Mouse (Mus musculus) heart, embryonic 14.5 days (tissue): Measurements from ENCODE around the gene Ncr1. TPM values are rescaled to one million over a fixed set of nuclear protein-coding genes. Genes with fewer than 3 reads are reported as not detected.
"Not testable (repeated sequence)": the region's sequence is repeated elsewhere in the genome, so short reads cannot be mapped to it uniquely, and the experiment has no call there.

Experiments
- ATAC-seq: fragments of 200-750 bp; cut with Nextera tagmentation; 2 replicates; pipeline ENCODE4 v1.8.0; 2017; ENCODE audit warnings: low read depth, moderate TSS enrichment; ENCODE audit not compliant: insufficient number of reproducible peaks, insufficient read depth, low FRiP score
- H3K27ac ChIP-seq, 2 experiments: fragments of 200-500 bp in 1 of 2; fragments of 300-500 bp in 1 of 2; sonication (generic) in 1 of 2; replicated peaks in 1 of 2; 2 replicates each; pipeline ENCODE4 v1.5.1; 2012 to 2014; ENCODE audit warnings: low read depth in 2 of 2, low read length in 2 of 2, control low read depth in 1 of 2, mild to moderate bottlenecking in 1 of 2, mixed read lengths in 1 of 2; ENCODE audit not compliant: control insufficient read depth in 1 of 2, insufficient read depth in 1 of 2
- H3K27me3 ChIP-seq: fragments of 300-500 bp; sonication (generic); 2 replicates; pipeline ENCODE4 v1.6.1; 2014; ENCODE audit warnings: mild to moderate bottlenecking, low read length, control low read depth; ENCODE audit not compliant: control insufficient read depth, insufficient read depth
- H3K36me3 ChIP-seq: fragments of 300-500 bp; sonication (generic); 2 replicates; pipeline ENCODE4 v1.6.1; 2014; ENCODE audit warnings: mild to moderate bottlenecking, control low read depth, low read length, mixed read lengths; ENCODE audit not compliant: control insufficient read depth, insufficient read depth
- H3K4me1 ChIP-seq, 2 experiments: fragments of 200-500 bp in 1 of 2; fragments of 300-500 bp in 1 of 2; sonication (generic) in 1 of 2; 2 replicates each; pipeline ENCODE4 v1.6.1; 2012 to 2014; ENCODE audit warnings: low read length in 2 of 2, control low read depth in 1 of 2, mixed read lengths in 1 of 2; ENCODE audit not compliant: control insufficient read depth in 2 of 2, insufficient read depth in 2 of 2
- H3K4me2 ChIP-seq: fragments of 300-500 bp; sonication (generic); 2 replicates; pipeline ENCODE4 v1.6.1; 2014; ENCODE audit warnings: mild to moderate bottlenecking, low read length
- H3K4me3 ChIP-seq, 2 experiments: fragments of 200-500 bp in 1 of 2; fragments of 300-500 bp in 1 of 2; sonication (generic) in 1 of 2; 2 replicates each; pipeline ENCODE4 v1.5.1; 2012 to 2014; ENCODE audit warnings: low read length in 2 of 2, mild to moderate bottlenecking in 2 of 2, control low read depth in 1 of 2, low read depth in 1 of 2, moderate library complexity in 1 of 2; ENCODE audit not compliant: control insufficient read depth in 1 of 2, insufficient read depth in 1 of 2
- H3K9ac ChIP-seq: fragments of 300-500 bp; sonication (generic); 2 replicates; pipeline ENCODE4 v1.6.1; 2014; ENCODE audit warnings: mild to moderate bottlenecking, low read length
- H3K9me3 ChIP-seq: fragments of 300-500 bp; sonication (generic); 2 replicates; pipeline ENCODE4 v1.6.1; 2016; ENCODE audit warnings: low read length, control low read depth; ENCODE audit not compliant: control insufficient read depth
- WGBS: fragments of 180-500 bp; shearing (Covaris S2); extraction: QIAGEN DNeasy Blood & Tissue Kit; methylation state at CpG from one replicate; pipeline ENCODE4 v1.1.7; 2014; 5-methylcytosine and 5-hydroxymethylcytosine counted together
- polyA plus RNA-seq: library from polyadenylated mRNA; unstranded; fragments of >200 nt; fragmentation: Nextera tagmentation; extraction: Ambion mirVana; gene quantifications from 2 replicates; pipeline ENCODE4 v1.2.1, GENCODE M21; 2014

Gene Ncr1
- polyA plus RNA-seq, result not detected in 2 replicates

DNA sequence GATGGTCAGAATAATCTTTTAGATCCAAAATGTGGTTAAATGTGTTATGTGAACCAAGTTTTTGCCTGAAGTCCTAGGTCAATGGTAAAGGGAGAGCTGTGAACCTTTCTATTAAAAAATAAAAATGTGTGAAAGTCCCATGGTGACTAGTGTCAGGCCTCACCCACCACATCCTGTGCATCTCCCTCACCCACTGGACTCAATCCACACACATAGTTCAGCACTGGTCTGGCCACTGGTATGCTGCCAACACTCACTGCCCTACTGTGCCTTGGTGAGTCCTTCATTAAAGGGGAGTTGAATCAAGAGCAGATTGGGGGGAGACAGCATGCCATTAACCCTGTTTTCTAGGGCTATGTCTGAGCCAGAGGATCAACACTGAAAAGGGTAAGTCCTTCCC is at the start of gene Ncr1:
Gene Ncr1 (plus strand): TSS at position 216 of the 400 bp plus-strand sequence.
- H3K4me3 ChIP-seq, result no peak within 1 kb of the TSS
- no peaks in the 10 kb centered on the region for H3K36me3 ChIP-seq
- no peaks in the 10 kb centered on the region for H3K9me3 ChIP-seq
- no peaks in the 10 kb centered on the region for H3K27me3 ChIP-seq
- no peak within 1 kb of the TSS for H3K4me2 ChIP-seq
- no peak within 1 kb of the TSS for H3K27ac ChIP-seq
- H3K9ac ChIP-seq, result no peak within 1 kb of the TSS
- no peak for ATAC-seq
- no peaks in the 10 kb centered on the region for H3K4me1 ChIP-seq

DNA sequence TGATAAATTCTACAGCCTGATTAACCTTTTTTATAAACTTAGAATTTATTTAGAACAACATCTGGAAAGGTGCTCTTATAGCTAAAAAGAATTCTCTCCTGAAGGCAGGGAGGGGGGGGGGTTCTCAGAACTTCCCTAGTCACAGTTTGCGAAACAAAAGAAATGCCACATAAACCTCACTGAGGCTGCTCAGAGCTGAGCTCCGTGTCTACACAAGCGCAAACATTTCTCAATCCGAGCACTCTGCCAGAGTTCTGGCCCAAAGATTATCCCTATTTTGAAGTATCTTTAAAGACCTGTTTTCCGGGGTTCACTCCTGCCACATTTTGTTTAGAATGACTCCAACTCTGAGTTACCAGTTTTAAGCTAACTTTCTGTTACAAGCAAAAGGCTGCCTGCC is 44.9 kb upstream of the Ncr1 start:
- WGBS, result 68% methylated on average over 5 of the region's 5 CpGs
- H3K9me3 ChIP-seq, result no peaks in the 10 kb centered on the region
- no peak overlapping the region for H3K9ac ChIP-seq
- H3K27me3 ChIP-seq, result no peaks in the 10 kb centered on the region
- H3K4me1 ChIP-seq, result no peaks in the 10 kb centered on the region
- H3K4me3 ChIP-seq, result no peak overlapping the region
- no peak for ATAC-seq
- no peaks in the 10 kb centered on the region for H3K36me3 ChIP-seq
- no peak overlapping the region for H3K4me2 ChIP-seq
- no peak overlapping the region for H3K27ac ChIP-seq

DNA sequence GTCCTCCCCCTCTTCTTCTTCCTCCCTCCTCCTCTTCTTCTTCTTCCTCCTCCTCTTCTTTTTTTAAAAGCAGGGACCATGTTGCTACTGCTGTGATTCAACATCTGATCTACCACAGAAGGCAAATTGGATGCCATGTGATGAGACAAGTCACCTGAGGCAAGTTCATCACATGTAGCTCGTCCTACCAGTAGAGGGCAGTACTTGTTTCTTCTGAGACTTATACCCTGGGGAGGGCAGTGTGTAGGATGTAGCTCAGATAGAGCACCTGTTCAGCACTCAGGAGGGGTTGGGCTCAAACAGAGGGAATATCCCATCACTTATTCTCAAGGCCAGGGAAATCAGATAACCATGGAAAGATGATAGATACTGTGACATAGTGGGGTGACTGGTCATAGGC is 40.3 kb upstream of the Ncr1 start:
- Histone ChIP-seq H3K4me2 (no peak overlapping the region), H3K27ac (no peak overlapping the region), H3K27me3 (no peaks in the 10 kb centered on the region), H3K4me3 (no peak overlapping the region), H3K36me3 (no peaks in the 10 kb centered on the region), H3K9me3 (no peaks in the 10 kb centered on the region), H3K4me1 (no peaks in the 10 kb centered on the region), H3K9ac (no peak overlapping the region)
- WGBS, result 33% methylated on average over 1 of the region's 1 CpGs
- no peak for ATAC-seq

DNA sequence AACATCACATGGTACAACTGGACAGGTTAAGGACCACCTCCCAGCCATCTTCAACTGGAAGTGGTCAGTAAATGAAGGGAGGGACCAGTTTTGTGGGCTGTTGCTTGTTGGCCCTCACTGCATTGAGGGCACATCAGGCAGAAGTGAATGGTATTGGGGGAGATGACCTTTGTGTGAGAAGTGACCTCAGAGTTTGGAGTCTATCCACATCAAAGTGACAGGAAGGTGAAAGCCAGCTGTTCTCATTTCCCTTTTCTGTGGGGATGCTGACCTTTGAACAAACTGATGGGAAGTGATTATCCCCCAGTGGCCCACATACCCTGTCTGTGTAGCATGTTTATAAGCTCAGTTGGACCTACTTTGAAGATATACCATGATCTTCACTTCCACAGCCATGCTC is 37.4 kb upstream of the Ncr1 start:
- Histone ChIP-seq H3K4me1 (no peaks in the 10 kb centered on the region), H3K4me2 (no peak overlapping the region), H3K9ac (no peak overlapping the region), H3K36me3 (no peaks in the 10 kb centered on the region), H3K27ac (no peak overlapping the region), H3K9me3 (no peaks in the 10 kb centered on the region), H3K27me3 (no peaks in the 10 kb centered on the region), H3K4me3 (no peak overlapping the region)
- ATAC-seq, result no peak

GRCm38 (mm10) chr7:4303457-4303856 is 34.1 kb upstream of the Ncr1 start:
- no peak overlapping the region for H3K4me2 ChIP-seq
- H3K27ac ChIP-seq, result no peak overlapping the region
- no peak for ATAC-seq
- no peaks in the 10 kb centered on the region for H3K36me3 ChIP-seq
- no peak overlapping the region for H3K9ac ChIP-seq
- H3K27me3 ChIP-seq, result no peaks in the 10 kb centered on the region
- WGBS, result 77% methylated on average over 1 of the region's 1 CpGs
- no peaks in the 10 kb centered on the region for H3K4me1 ChIP-seq
- no peak overlapping the region for H3K4me3 ChIP-seq
- no peaks in the 10 kb centered on the region for H3K9me3 ChIP-seq

GRCm38 (mm10) chr7:4313109-4313508 is 24.4 kb upstream of the Ncr1 start:
- not testable (repeated sequence) for H3K4me1 ChIP-seq, H3K36me3 ChIP-seq, H3K27me3 ChIP-seq, H3K9me3 ChIP-seq, H3K4me2 ChIP-seq, H3K27ac ChIP-seq, H3K9ac ChIP-seq, H3K4me3 ChIP-seq, ATAC-seq
- WGBS, result 78% methylated on average over 2 of the region's 2 CpGs

GRCm38 (mm10) chr7:4313531-4313930 is 24.0 kb upstream of the Ncr1 start:
- H3K4me1 ChIP-seq, H3K4me2 ChIP-seq, H3K27ac ChIP-seq, ATAC-seq, H3K4me3 ChIP-seq, H3K9ac ChIP-seq, H3K27me3 ChIP-seq, H3K9me3 ChIP-seq, H3K36me3 ChIP-seq: not testable (repeated sequence)
- WGBS, result 70% methylated on average over 3 of the region's 3 CpGs

DNA sequence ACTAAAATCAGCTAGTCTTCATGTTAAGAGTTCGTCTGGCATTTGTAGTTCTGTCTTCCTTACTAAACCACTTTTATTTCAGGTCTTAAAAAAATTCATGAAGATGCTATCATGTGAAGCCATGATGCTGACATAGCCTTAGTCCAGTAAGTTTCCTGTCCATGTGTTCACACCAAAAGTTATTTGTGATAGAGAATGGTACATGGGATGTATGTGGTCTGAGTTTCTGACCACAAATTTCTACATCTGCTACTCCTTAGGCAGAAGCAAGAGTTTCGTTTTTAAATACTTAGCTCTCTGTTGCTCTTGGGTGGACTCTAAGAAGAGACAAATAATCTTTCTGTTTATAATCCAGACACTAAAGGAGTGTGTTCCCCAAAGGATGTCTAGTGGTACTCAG is 14.2 kb upstream of the Ncr1 start:
- Histone ChIP-seq H3K4me1 (no peaks in the 10 kb centered on the region), H3K9ac (no peak overlapping the region), H3K4me2 (no peak overlapping the region), H3K4me3 (no peak overlapping the region), H3K9me3 (no peaks in the 10 kb centered on the region), H3K27ac (no peak overlapping the region), H3K36me3 (no peaks in the 10 kb centered on the region), H3K27me3 (no peaks in the 10 kb centered on the region)
- 52% methylated on average over 2 of the region's 2 CpGs for WGBS
- no peak for ATAC-seq
